Mouse (Mus musculus): ENCODE data around the gene Rgs21. TPM values are rescaled to one million over a fixed set of nuclear protein-coding genes. Genes with fewer than 3 reads are reported as not detected.

Rgs21 gene
- not detected in 2 replicates for polyA plus RNA-seq (2012; rRNA removed)

DNA sequence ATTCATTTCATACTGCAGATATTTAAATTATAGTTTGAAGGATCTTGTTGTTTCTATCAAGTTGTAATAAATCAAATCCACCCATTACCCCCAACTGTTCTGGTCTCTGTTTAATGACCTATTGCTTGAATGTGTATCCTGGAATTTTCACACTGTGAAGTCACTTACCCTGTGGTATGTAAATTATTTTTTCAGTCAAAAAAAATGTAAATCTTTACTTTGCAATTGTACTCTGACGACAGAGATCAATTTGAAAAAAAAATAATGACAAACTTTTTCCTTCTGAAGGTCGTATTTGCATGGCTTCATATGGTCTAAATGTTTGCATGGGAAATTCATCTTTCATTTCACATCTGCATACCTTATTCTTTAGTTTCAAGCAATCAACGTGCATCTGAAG lies at the start of gene Rgs21:
TSS of gene Rgs21 (minus strand) at position 101 of the 400 bp plus-strand sequence.
- no peak for DNase-seq (ENCODE audit: low spot score)

DNA sequence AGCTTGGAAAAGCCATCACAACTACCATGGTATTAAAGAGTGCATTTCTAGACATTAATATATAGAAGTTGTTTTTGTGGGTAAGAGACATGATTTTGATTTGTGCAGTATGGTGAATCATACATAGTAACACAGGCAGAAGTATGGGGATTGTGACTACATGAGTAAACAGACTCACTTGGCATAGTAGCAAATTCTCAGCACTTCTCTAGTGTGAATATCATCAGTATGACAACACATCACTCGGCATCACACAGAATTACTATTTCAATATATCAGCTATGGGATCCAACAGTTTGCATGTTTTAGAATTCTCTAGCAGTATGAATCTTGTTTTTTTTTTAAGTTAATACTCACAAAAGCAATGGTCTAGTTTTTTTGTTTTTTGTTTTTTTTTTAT lies 36.6 kb upstream of the Rgs21 start:
- no peak for DNase-seq (ENCODE audit: low spot score)

DNA sequence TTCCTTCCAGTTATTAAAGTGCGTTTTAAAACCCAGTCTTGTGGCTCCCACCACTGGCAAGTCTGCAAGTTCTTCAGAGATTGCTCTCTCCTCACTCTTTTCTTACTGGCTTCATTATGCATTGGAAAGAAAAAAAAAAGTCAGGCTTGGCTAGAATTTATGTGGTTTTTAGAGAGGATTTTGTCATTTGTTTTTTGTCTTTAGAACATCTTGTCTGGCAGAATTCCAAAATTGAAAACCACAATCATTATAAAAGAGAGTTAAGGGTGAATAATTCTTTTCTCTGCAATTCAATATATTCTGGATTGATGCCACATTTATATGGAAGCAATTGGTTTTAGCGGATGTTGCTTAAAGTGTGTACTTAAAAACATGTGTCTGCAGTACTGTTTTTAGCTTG lies 35.5 kb upstream of the Rgs21 start:
- DNase-seq (ENCODE audit: low spot score), result no peak

- no peak for DNase-seq (ENCODE audit: low spot score)
Measured at GRCm38 (mm10) chr1:144579321-144579720, 11.9 kb upstream of the Rgs21 start.

DNA sequence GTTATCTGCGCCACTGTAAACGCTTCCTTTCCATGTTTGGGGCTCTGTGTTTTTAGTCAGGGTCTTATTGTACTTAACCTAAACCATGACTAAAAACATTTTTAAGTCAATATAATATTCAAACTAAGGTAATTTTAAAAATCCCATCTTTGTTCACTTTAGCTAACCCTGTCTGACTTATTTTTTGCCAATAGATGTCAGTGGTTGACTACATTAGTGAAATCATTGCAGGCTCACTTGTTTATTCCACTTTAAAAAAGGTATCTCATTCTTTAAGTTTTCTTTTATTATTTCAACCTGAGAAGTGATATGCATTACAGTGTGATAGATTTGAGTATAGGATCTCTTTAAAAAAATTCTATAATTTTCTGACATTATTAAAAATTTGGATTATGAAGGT lies 5.5 kb upstream of the Rgs21 start:
- no peak for DNase-seq (ENCODE audit: low spot score)

DNA sequence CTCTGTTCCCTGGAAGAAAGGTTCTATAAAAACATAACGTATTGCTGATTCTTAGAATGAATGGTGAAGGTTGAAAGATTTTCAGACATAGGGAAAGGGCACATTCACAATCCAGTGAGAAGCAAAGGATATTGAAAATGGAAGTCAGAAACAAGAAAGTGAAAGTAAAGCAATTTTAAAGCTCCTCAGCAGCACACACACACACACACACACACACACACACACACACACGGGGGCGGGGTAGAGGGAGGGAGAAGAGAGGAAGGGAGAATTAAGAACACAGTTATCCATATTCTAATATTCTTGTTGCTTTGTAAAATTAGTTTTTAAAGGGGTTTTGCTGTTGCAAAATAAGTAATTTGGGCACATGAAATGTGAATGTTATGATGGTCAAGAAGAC lies 2.4 kb upstream of the Rgs21 start:
- DNase-seq (ENCODE audit: low spot score), result no peak

DNA sequence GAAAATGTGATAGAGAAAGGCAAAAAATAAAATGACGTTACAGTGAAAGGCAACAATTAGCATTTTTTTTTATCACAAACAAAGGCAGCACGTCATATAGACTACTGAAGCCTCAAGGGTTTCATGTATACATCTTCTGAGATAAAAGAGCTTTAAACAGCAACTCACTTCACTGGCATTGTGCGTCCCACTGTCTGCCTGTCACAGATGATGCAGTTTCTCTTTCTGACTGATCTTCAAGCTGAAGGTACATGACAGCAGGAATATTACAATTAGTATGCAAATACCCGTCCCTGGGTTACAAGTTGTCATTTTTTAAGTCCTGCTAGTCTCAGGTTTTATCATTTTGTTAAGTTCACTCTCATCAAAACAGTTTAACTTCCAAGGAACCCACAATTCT lies 22.3 kb downstream of the Rgs21 start:
- DNase-seq (ENCODE audit: low spot score), result no peak

- DNase-seq (ENCODE audit: low spot score), result no peak
Measured at GRCm38 (mm10) chr1:144544497-144544961, 22.9 kb downstream of the Rgs21 start.

GRCm38 (mm10) chr1:144531746-144532145 lies 35.7 kb downstream of the Rgs21 start:
- DNase-seq (ENCODE audit: low spot score), result no peak

DNA sequence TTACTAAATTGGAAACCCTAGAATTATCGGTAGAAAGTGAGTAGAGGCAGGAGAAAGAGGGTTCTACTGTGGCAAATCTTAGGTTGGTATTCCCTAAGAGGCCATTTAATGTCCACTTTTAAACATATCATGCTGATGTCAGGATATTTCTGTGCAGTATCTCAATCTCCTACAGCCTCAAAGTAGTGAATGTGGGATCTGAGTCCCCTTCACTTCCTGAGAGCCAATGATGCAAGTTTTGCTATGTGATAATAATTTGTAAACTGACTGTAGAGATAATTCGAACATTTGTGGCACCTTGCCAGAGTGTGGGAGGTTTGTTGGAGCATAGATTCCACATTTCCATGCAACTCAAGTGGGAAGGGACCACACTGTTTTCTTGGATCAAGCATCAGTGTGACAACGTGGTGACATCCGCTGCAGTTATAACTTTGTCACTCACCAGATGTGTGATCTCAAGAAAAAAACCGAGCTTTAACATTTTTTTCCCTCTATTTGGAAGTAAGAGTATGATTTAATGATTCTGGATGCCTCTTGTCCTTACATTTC lies 49.5 kb downstream of the Rgs21 start:
- no peak for DNase-seq (ENCODE audit: low spot score)

- no peak for DNase-seq (ENCODE audit: low spot score)
Measured at GRCm38 (mm10) chr1:144502241-144502640, 65.2 kb downstream of the Rgs21 start.

- no peak for DNase-seq (ENCODE audit: low spot score)
Measured at GRCm38 (mm10) chr1:144500423-144500822, 67.0 kb downstream of the Rgs21 start.

GRCm38 (mm10) chr1:144499719-144500118 lies 67.7 kb downstream of the Rgs21 start:
- DNase-seq (ENCODE audit: low spot score), result no peak

DNA sequence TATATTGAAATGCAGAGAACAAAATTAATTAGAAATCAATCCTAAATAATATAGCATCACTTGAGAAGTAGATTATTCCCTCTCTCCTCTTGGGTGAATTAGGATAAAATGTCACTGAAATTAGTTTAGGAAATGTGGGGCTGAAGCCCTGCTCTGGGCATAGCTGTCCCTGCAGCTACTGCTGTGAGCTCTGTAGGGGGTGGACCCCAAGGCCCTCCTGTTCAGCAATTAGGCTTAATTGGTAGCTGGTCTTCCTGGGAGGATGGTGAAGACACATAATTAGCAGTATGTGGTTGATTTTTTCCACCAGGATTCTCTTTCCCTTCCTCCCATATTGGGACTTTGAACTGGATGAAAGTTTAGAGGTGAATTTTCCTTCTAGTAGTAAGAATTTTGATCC lies 68.7 kb downstream of the Rgs21 start:
- DNase-seq (ENCODE audit: low spot score), result no peak

- DNase-seq (ENCODE audit: low spot score), result no peak
Measured at GRCm38 (mm10) chr1:144498051-144498450, 69.4 kb downstream of the Rgs21 start.

- no peak for DNase-seq (ENCODE audit: low spot score)
Measured at GRCm38 (mm10) chr1:144493336-144493735, 74.1 kb downstream of the Rgs21 start.

- DNase-seq (ENCODE audit: low spot score), result no peak
Measured at GRCm38 (mm10) chr1:144488223-144488835, 79.1 kb downstream of the Rgs21 start.

Other genes starting within 250 kb of the Rgs21 start
- 1.6 and 2.0 TPM in 2 replicates for gene Rgs18, start 207.8 kb upstream of the Rgs21 start, polyA plus RNA-seq (2012; rRNA removed)